Mouse (Mus musculus) bone marrow, adult 2 months (tissue): ENCODE measurements around the gene Chd4.

Experiments
- CTCF ChIP-seq: fragments of 200-500 bp; IDR thresholded peaks from 2 replicates; pipeline ENCODE4 v1.5.1; 2011; ENCODE audit warnings: low read length, control low read depth; ENCODE audit not compliant: control insufficient read depth, insufficient read depth
- POLR2A ChIP-seq: fragments of 200-500 bp; IDR thresholded peaks from 2 replicates; pipeline ENCODE4 v1.6.1; 2011; ENCODE audit warnings: low read depth, mild to moderate bottlenecking, control low read depth, low read length, borderline replicate concordance; ENCODE audit not compliant: control insufficient read depth

- no peak for TF ChIP-seq CTCF
- peak; percentile 22; the same call in 1 of the 2 replicates for TF ChIP-seq POLR2A
Measured at GRCm38 (mm10) chr6:125148251-125148925, 52.6 kb downstream of the Chd4 start.
